Mouse (Mus musculus) MEL (cell line): ENCODE data around the gene Scarb1. TPM values are rescaled to one million over a fixed set of nuclear protein-coding genes. Genes with fewer than 3 reads are reported as not detected.

Source experiments
- DNase-seq: peaks from one replicate; pipeline ENCODE4 v3.0.0; 2011; ENCODE audit warnings: low read depth, low spot score
- H3K27ac ChIP-seq: 2 replicates; pipeline ENCODE4 v1.5.1; 2012; ENCODE audit warnings: low read depth, mild to moderate bottlenecking, control low read depth, low read length, moderate library complexity; ENCODE audit not compliant: control insufficient read depth
- H3K27me3 ChIP-seq, 2 experiments: fragments of 150-350 bp in 1 of 2; sonication (generic) in 1 of 2; 2 replicates each; pipeline ENCODE4 v1.6.1; 2012; ENCODE audit warnings: low read length in 2 of 2, mild to moderate bottlenecking in 2 of 2, improper control_type of control experiment in 1 of 2, moderate library complexity in 1 of 2; ENCODE audit not compliant: insufficient read depth in 2 of 2, control insufficient read depth in 1 of 2
- H3K36me3 ChIP-seq, 2 experiments: 2 replicates each; pipeline ENCODE4 v1.6.1; 2012 to 2014; ENCODE audit warnings: low read length in 2 of 2, improper control_type of control experiment in 1 of 2, inconsistent platforms in 1 of 2, mild to moderate bottlenecking in 1 of 2; ENCODE audit not compliant: insufficient read depth in 2 of 2, control insufficient read depth in 1 of 2
- H3K4me1 ChIP-seq, 2 experiments: fragments of 150-350 bp in 1 of 2; sonication (generic) in 1 of 2; 2 replicates each; pipeline ENCODE4 v1.6.1; 2012; ENCODE audit warnings: low read length in 2 of 2, improper control_type of control experiment in 1 of 2, mild to moderate bottlenecking in 1 of 2; ENCODE audit not compliant: insufficient read depth in 2 of 2, control insufficient read depth in 1 of 2
- H3K4me3 ChIP-seq, 2 experiments: fragments of 150-350 bp in 1 of 2; sonication (generic) in 1 of 2; 2 replicates each; pipeline ENCODE4 v1.5.1; 2012; ENCODE audit warnings: low read depth in 2 of 2, low read length in 2 of 2, mild to moderate bottlenecking in 2 of 2, moderate library complexity in 2 of 2, control low read depth in 1 of 2, improper control_type of control experiment in 1 of 2; ENCODE audit not compliant: control insufficient read depth in 1 of 2, insufficient read depth in 1 of 2
- H3K79me2 ChIP-seq: 2 replicates; pipeline ENCODE4 v1.6.1; 2012; ENCODE audit warnings: mild to moderate bottlenecking, low read length, moderate library complexity; ENCODE audit not compliant: control insufficient read depth, poor library complexity, insufficient read depth
- H3K9ac ChIP-seq: 2 replicates; pipeline ENCODE4 v1.6.1; 2012; ENCODE audit warnings: low read depth, mild to moderate bottlenecking, control low read depth, low read length, moderate library complexity; ENCODE audit not compliant: control insufficient read depth, poor library complexity, severe bottlenecking
- H3K9me3 ChIP-seq: fragments of 150-350 bp; sonication (generic); replicated peaks from 2 replicates; pipeline ENCODE4 v1.6.1; 2012; ENCODE audit warnings: mild to moderate bottlenecking, low read length, improper control_type of control experiment, moderate library complexity; ENCODE audit not compliant: insufficient read depth
- E2F4 ChIP-seq: IDR thresholded peaks from 2 replicates; pipeline ENCODE4 v1.6.1; 2011; ENCODE audit warnings: low read depth, low read length, improper control_type of control experiment, borderline replicate concordance
- ELF1 ChIP-seq: IDR thresholded peaks from 2 replicates; pipeline ENCODE4 v1.6.1; 2014; ENCODE audit warnings: low read depth, mild to moderate bottlenecking, inconsistent platforms, low read length, improper control_type of control experiment, moderate library complexity
- EP300 ChIP-seq, 2 experiments: IDR thresholded peaks; 2 replicates each; pipeline ENCODE4 v1.6.1; 2011; ENCODE audit warnings: improper control_type of control experiment in 2 of 2, low read length in 2 of 2, low read depth in 1 of 2, mild to moderate bottlenecking in 1 of 2
- ETS1 ChIP-seq: IDR thresholded peaks from 2 replicates; pipeline ENCODE4 v1.6.1; 2012; ENCODE audit warnings: low read depth, mild to moderate bottlenecking, inconsistent platforms, low read length, improper control_type of control experiment, moderate library complexity
- GATA1 ChIP-seq: IDR thresholded peaks from 2 replicates; pipeline ENCODE4 v1.6.1; 2011; ENCODE audit warnings: low read depth, low read length, improper control_type of control experiment
- HCFC1 ChIP-seq: IDR thresholded peaks from 2 replicates; pipeline ENCODE4 v1.6.1; 2012; ENCODE audit warnings: low read depth, mild to moderate bottlenecking, inconsistent platforms, low read length, improper control_type of control experiment, moderate library complexity
- MAFK ChIP-seq: IDR thresholded peaks from 2 replicates; pipeline ENCODE4 v1.6.1; 2011; ENCODE audit warnings: low read depth, mild to moderate bottlenecking, low read length, improper control_type of control experiment, borderline replicate concordance
- MAX ChIP-seq: IDR thresholded peaks from 2 replicates; pipeline ENCODE4 v1.6.1; 2011; ENCODE audit warnings: low read length, improper control_type of control experiment
- MAZ ChIP-seq: IDR thresholded peaks from 2 replicates; pipeline ENCODE4 v1.6.1; 2012; ENCODE audit warnings: low read depth, mild to moderate bottlenecking, inconsistent platforms, low read length, improper control_type of control experiment
- MEF2A ChIP-seq: IDR thresholded peaks from 2 replicates; pipeline ENCODE4 v1.6.1; 2014; ENCODE audit warnings: low read depth, mild to moderate bottlenecking, inconsistent platforms, low read length, improper control_type of control experiment; ENCODE audit not compliant: poor library complexity, insufficient replicate concordance, severe bottlenecking; ENCODE audit errors: extremely low read depth
- MXI1 ChIP-seq: IDR thresholded peaks from 2 replicates; pipeline ENCODE4 v1.6.1; 2011; ENCODE audit warnings: mild to moderate bottlenecking, low read depth, low read length, improper control_type of control experiment
- MYB ChIP-seq: IDR thresholded peaks from 2 replicates; pipeline ENCODE4 v1.6.1; 2011; ENCODE audit warnings: mild to moderate bottlenecking, low read depth, low read length, improper control_type of control experiment
- MYC ChIP-seq: IDR thresholded peaks from 2 replicates; pipeline ENCODE4 v1.6.1; 2011; ENCODE audit warnings: low read depth, mild to moderate bottlenecking, low read length, improper control_type of control experiment, moderate library complexity
- POLR2A ChIP-seq, 2 experiments: IDR thresholded peaks; 2 replicates each; pipeline ENCODE4 v1.6.1; 2011 to 2012; ENCODE audit warnings: low read length in 2 of 2, mild to moderate bottlenecking in 2 of 2, control low read depth in 1 of 2, improper control_type of control experiment in 1 of 2, low read depth in 1 of 2, moderate library complexity in 1 of 2; ENCODE audit not compliant: control insufficient read depth in 1 of 2, insufficient read depth in 1 of 2, poor library complexity in 1 of 2
- POLR2AphosphoS2 ChIP-seq: IDR thresholded peaks from 2 replicates; pipeline ENCODE4 v1.6.1; 2011; ENCODE audit warnings: low read length, improper control_type of control experiment
- POLR2AphosphoS5 ChIP-seq: IDR thresholded peaks from 2 replicates; pipeline ENCODE4 v1.6.1; 2012; ENCODE audit warnings: low read depth, borderline replicate concordance, mild to moderate bottlenecking, inconsistent platforms, low read length, moderate library complexity, mixed read lengths
- RCOR1 ChIP-seq: IDR thresholded peaks from 2 replicates; pipeline ENCODE4 v1.6.1; 2012; ENCODE audit warnings: low read depth, mild to moderate bottlenecking, inconsistent platforms, low read length, improper control_type of control experiment
- SIN3A ChIP-seq: IDR thresholded peaks from 2 replicates; pipeline ENCODE4 v1.6.1; 2012; ENCODE audit warnings: low read length, improper control_type of control experiment, inconsistent platforms
- SMC3 ChIP-seq: IDR thresholded peaks from 2 replicates; pipeline ENCODE4 v1.6.1; 2011; ENCODE audit warnings: low read depth, low read length, improper control_type of control experiment
- TBP ChIP-seq: IDR thresholded peaks from 2 replicates; pipeline ENCODE4 v1.8.0; 2011; ENCODE audit warnings: low read depth, low read length, improper control_type of control experiment
- TCF12 ChIP-seq: IDR thresholded peaks from 2 replicates; pipeline ENCODE4 v1.6.1; 2014; ENCODE audit warnings: low read depth, mild to moderate bottlenecking, inconsistent platforms, low read length, improper control_type of control experiment, moderate library complexity
- UBTF ChIP-seq: IDR thresholded peaks from 2 replicates; pipeline ENCODE4 v1.6.1; 2012; ENCODE audit warnings: low read depth, mild to moderate bottlenecking, inconsistent platforms, low read length, improper control_type of control experiment, moderate library complexity, borderline replicate concordance; ENCODE audit not compliant: insufficient read depth
- USF1 ChIP-seq: IDR thresholded peaks from 2 replicates; pipeline ENCODE4 v1.6.1; 2014; ENCODE audit warnings: low read depth, mild to moderate bottlenecking, inconsistent platforms, low read length, improper control_type of control experiment, moderate library complexity
- polyA plus RNA-seq, 2 experiments: library from polyadenylated mRNA; stranded (reverse) in 1 of 2; unstranded in 1 of 2; fragments of >175 nt in 1 of 2; fragments of >200 nt in 1 of 2; gene quantifications; 2 replicates each; pipeline versions ENCODE4 v1.2.1 to v1.2.4; 2012; ENCODE audit warnings: low replicate concordance in 2 of 2, low read depth in 1 of 2; ENCODE audit not compliant: insufficient read length in 2 of 2, insufficient read depth in 1 of 2, missing spikeins in 1 of 2
- total RNA-seq: library from RNA; depleted of rRNA; stranded (reverse); fragments of 300-350 nt; gene quantifications from 2 replicates; pipeline ENCODE4 v1.2.3, GENCODE M21; 2012

The Scarb1 gene
- total and polyA plus RNA-seq, 3 experiments = 53.1 to 98.3 TPM; not detected in 1

GRCm38 (mm10) chr5:125267150-125267961 is 73.5 kb downstream of the Scarb1 start:
- Histone ChIP-seq H3K27ac (peak overlapping the region; percentile 24), H3K27me3 (no peaks in the 10 kb centered on the region), H3K36me3 (peaks cover 0 to 3% of the 10 kb centered on the region in 2 experiments; a peak in 1 of 4 replicates), H3K4me3 (peak overlapping the region; percentile 46 to 52), H3K4me1 (peaks cover 2 to 25% of the 10 kb centered on the region in 2 experiments; a peak in 3 of 4 replicates), H3K9ac (peak overlapping the region; percentile 40), H3K9me3 (no peaks in the 10 kb centered on the region), H3K79me2 (no peaks in the 10 kb centered on the region)
- peak; percentile 85 for DNase-seq
- TF ChIP-seq GATA1 (peak; percentile 28; the same call in 1 of the 2 replicates), MAFK (no peak), TBP (peak; percentile 40; the same call in 1 of the 2 replicates), E2F4 (no peak), POLR2A (IDR thresholded peaks at IDR 0.05; ENCODE audit: control insufficient read depth in 1 of 2, insufficient read depth in 1 of 2, low read depth in 1 of 2, low read length in 2 of 2, poor library complexity in 1 of 2) (0 out of 4 replicates have a peak, but pooled peaks of 1 of the 2 experiments have one; percentile 26), HCFC1 (0 out of 2 replicates have a peak, but pooled peaks have one; percentile 22), ETS1 (peak; percentile 64), POLR2AphosphoS2 (no peak), MXI1 (peak; percentile 48), ELF1 (0 out of 2 replicates have a peak, but pooled peaks have one; percentile 41), POLR2AphosphoS5 (no peak), MAX (0 out of 2 replicates have a peak, but pooled peaks have one; percentile 13), MYC (no peak), MAZ (0 out of 2 replicates have a peak, but pooled peaks have one; percentile 55), SIN3A (peak; percentile 73), MEF2A (0 out of 2 replicates have a peak, but pooled peaks have one; percentile 56), EP300 (IDR thresholded peaks at IDR 0.05; ENCODE audit: low read depth in 1 of 2, low read length in 2 of 2) (peak; percentile 35 to 66; a peak in 3 of 4 replicates), MYB (peak; percentile 77)

GRCm38 (mm10) chr5:125266128-125266527 is 74.8 kb downstream of the Scarb1 start:
- no peak overlapping the region for H3K27ac ChIP-seq
- DNase-seq = no peak
- no peak overlapping the region for H3K4me3 ChIP-seq
- no peaks in the 10 kb centered on the region for H3K79me2 ChIP-seq
- H3K4me1 ChIP-seq = peaks cover 0 to 18% of the 10 kb centered on the region in 2 experiments; a peak in 1 of 4 replicates
- H3K36me3 ChIP-seq = no peaks in the 10 kb centered on the region
- H3K9me3 ChIP-seq = no peaks in the 10 kb centered on the region
- H3K27me3 ChIP-seq = no peaks in the 10 kb centered on the region
- no peak for TF ChIP-seq MAX
- no peak for TF ChIP-seq MXI1
- no peak for TF ChIP-seq MAZ
- TF ChIP-seq E2F4 = no peak
- TF ChIP-seq MYB = no peak
- no peak for TF ChIP-seq RCOR1
- no peak for TF ChIP-seq UBTF
- no peak for TF ChIP-seq SMC3
- TF ChIP-seq HCFC1 = no peak
- TF ChIP-seq TCF12 = no peak
- no peak for TF ChIP-seq USF1
- TF ChIP-seq, all 39 proteins: peak for 0
- H3K9ac ChIP-seq = no peak overlapping the region
